Mouse (Mus musculus) embryonic facial prominence, embryonic 13.5 days (tissue): ENCODE data around the gene Yars. TPM values are rescaled to one million over a fixed set of nuclear protein-coding genes. Genes with fewer than 3 reads are reported as not detected.
A peak's percentile ranks its signal among the peaks of the same experiment; 100 is the strongest.

Source experiments
- ATAC-seq: fragments of 200-750 bp; cut with Nextera tagmentation; 2 replicates; pipeline ENCODE4 v1.8.0; 2017; ENCODE audit warnings: low read depth; ENCODE audit not compliant: insufficient number of reproducible peaks, insufficient read depth, low FRiP score, low TSS enrichment
- H3K27ac ChIP-seq: fragments of 300-500 bp; sonication (generic); 2 replicates; pipeline ENCODE4 v1.5.1; 2015; ENCODE audit warnings: moderate library complexity, mild to moderate bottlenecking, inconsistent platforms
- H3K27me3 ChIP-seq: fragments of 300-500 bp; sonication (generic); 2 replicates; pipeline ENCODE4 v1.6.1; 2015; ENCODE audit warnings: mild to moderate bottlenecking, inconsistent platforms
- H3K36me3 ChIP-seq: fragments of 300-500 bp; sonication (generic); 2 replicates; pipeline ENCODE4 v1.6.1; 2015; ENCODE audit warnings: mild to moderate bottlenecking, inconsistent platforms
- H3K4me1 ChIP-seq: fragments of 300-500 bp; sonication (generic); 2 replicates; pipeline ENCODE4 v1.6.1; 2015; ENCODE audit warnings: inconsistent platforms
- H3K4me2 ChIP-seq: fragments of 300-500 bp; sonication (generic); 2 replicates; pipeline ENCODE4 v1.6.1; 2015; ENCODE audit warnings: moderate library complexity, mild to moderate bottlenecking, inconsistent platforms
- H3K4me3 ChIP-seq: fragments of 300-500 bp; sonication (generic); 2 replicates; pipeline ENCODE4 v1.5.1; 2015; ENCODE audit warnings: mild to moderate bottlenecking, inconsistent platforms
- H3K9ac ChIP-seq: fragments of 300-500 bp; sonication (generic); 2 replicates; pipeline ENCODE4 v1.6.1; 2015; ENCODE audit warnings: mild to moderate bottlenecking, inconsistent platforms
- H3K9me3 ChIP-seq: fragments of 300-500 bp; sonication (generic); 2 replicates; pipeline ENCODE4 v1.6.1; 2016; ENCODE audit warnings: inconsistent platforms
- WGBS: fragments of 180-500 bp; shearing (Covaris S2); methylation state at CpG from one replicate; pipeline ENCODE4 v1.1.7; 2015; ENCODE audit warnings: mixed read lengths; 5-methylcytosine and 5-hydroxymethylcytosine counted together
- polyA plus RNA-seq: library from polyadenylated mRNA; unstranded; fragments of >200 nt; fragmentation: Nextera tagmentation; extraction: Ambion mirVana; gene quantifications from 2 replicates; pipeline ENCODE4 v1.2.1, GENCODE M21; 2015

Gene Yars
- polyA plus RNA-seq, 1 experiment from 2014 or later: 80.0 TPM

DNA sequence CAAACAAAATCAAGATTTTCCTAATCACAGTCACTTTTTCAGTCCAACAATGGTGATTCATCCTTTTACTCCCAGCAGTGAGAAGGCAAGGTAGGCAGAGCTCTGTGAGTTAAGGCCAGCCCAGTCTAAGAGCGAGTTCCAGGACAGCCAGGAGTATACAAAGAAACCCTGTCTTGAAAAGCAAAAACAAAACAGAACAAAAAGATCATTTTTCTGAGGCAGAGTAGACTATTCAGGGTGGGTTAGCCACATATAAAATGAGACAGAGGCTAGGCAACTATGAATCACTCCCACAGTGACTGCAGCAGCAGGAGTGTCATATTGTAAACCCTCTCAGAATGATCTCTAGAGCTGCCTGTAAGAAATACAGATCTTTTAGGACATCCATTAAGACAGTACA, 40.2 kb upstream of the Yars start:
- peaks cover 60% of the 10 kb centered on the region for H3K36me3 ChIP-seq
- no peaks in the 10 kb centered on the region for H3K27me3 ChIP-seq
- no peak overlapping the region for H3K4me3 ChIP-seq
- no peak overlapping the region for H3K27ac ChIP-seq
- WGBS: 83% methylated on average over 1 of the region's 1 CpGs
- H3K9ac ChIP-seq: no peak overlapping the region
- no peak for ATAC-seq
- peaks cover 13% of the 10 kb centered on the region for H3K4me1 ChIP-seq
- H3K4me2 ChIP-seq: no peak overlapping the region
- no peaks in the 10 kb centered on the region for H3K9me3 ChIP-seq

DNA sequence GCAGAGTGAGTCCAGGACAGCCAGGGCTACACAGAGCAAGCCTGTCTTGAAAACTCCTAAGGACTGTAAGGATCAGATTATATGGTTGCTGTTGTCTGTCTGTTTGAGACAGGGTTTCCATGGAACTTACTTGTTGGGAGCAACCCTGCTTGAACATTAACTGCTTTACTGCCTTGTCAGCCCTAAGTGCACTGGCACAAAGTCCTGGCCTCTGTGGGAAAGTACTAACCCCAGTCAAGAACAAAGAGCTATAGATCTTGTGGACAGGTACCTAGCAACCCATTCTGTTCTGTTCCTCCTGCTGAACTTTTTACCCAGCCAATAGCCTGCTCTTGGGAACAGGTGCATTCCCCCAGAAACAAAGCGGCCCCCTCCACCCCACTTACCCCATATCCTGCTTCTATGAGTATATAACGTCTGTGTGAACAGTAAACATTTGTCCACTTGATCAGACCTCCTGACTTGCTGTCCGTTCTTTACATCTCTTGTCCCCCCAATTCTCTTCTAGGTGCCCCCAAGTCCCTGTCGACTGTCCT, 38.2 kb upstream of the Yars start:
- H3K4me2 ChIP-seq: no peak overlapping the region

DNA sequence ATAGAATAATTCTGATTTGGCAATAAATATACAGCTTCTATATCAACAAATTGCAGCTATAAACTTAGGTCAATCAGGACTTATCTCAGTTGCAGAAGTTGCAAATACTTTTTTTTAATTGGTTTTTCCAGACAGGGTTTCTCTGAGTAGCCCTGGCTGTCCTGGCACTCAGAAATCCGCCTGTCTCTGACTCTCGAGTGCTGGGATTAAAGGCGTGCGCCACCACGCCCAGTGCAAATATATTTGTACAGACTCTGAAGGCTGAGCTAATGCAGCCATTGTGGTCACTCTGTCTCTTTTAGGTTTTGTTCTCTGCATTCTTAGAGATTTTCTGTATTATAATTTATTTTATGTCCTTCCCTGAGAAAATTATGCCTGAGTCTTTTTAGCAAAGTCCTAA, 32.0 kb upstream of the Yars start:
- Histone ChIP-seq H3K27me3 (no peaks in the 10 kb centered on the region), H3K36me3 (peaks cover 65% of the 10 kb centered on the region), H3K4me1 (no peaks in the 10 kb centered on the region), H3K4me2 (no peak overlapping the region), H3K9ac (no peak overlapping the region), H3K27ac (no peak overlapping the region), H3K9me3 (no peaks in the 10 kb centered on the region), H3K4me3 (no peak overlapping the region)
- no peak for ATAC-seq
- WGBS: 84% methylated on average over 5 of the region's 5 CpGs

More for the DNA sequence above, 38.2 kb upstream of the Yars start:
- no peak for ATAC-seq
- H3K9ac ChIP-seq: no peak overlapping the region
- no peak overlapping the region for H3K27ac ChIP-seq
- no peak overlapping the region for H3K4me3 ChIP-seq
- peaks cover 79% of the 10 kb centered on the region for H3K36me3 ChIP-seq
- no peaks in the 10 kb centered on the region for H3K9me3 ChIP-seq
- no peaks in the 10 kb centered on the region for H3K4me1 ChIP-seq
- H3K27me3 ChIP-seq: no peaks in the 10 kb centered on the region
- 94% methylated on average over 4 of the region's 4 CpGs for WGBS

DNA sequence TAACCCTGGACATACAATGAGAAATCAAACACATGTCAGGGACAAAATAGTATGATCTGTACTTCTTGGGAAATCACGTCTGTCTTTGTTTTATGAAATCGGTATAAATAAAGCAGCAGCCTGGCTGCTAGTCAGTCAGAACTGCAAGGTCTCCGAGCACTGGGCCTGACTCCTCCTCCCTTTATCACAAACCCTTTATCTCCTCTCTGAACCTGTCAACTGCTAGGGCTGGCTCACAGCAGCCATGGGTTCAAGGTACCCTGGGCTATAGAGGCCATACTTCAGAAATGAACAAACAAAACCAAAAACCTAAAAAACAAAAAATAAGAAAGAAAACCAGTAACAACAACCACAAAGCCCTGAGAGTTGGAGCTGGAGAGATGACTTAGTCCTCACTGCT, 31.0 kb upstream of the Yars start:
- WGBS: 79% methylated on average over 3 of the region's 3 CpGs
- Histone ChIP-seq H3K4me1 (no peaks in the 10 kb centered on the region), H3K36me3 (peaks cover 64% of the 10 kb centered on the region), H3K4me2 (no peak overlapping the region), H3K4me3 (no peak overlapping the region), H3K27ac (no peak overlapping the region), H3K9ac (no peak overlapping the region), H3K9me3 (no peaks in the 10 kb centered on the region), H3K27me3 (no peaks in the 10 kb centered on the region)
- no peak for ATAC-seq

DNA sequence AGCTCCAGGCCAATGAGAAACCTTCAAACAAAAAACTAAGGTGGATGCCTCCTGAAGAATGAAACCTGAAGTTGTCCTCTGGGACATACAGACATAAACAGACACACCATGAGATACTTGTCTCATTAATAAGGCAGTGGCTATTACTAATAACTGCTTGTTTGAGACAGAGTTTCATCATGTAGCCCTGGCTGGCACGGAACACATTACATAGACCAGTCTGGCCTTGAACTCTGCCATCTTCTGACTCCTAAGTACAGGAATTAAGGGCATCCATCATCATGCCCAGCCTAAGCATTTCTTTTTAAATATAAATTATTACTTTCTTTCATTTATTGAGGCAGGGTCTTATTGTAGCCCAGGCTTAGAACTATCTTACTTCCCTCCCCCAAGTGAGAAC, 28.5 kb upstream of the Yars start:
- Histone ChIP-seq H3K9ac (no peak overlapping the region), H3K9me3 (no peaks in the 10 kb centered on the region), H3K4me2 (no peak overlapping the region), H3K27ac (no peak overlapping the region), H3K27me3 (no peaks in the 10 kb centered on the region), H3K4me1 (no peaks in the 10 kb centered on the region), H3K4me3 (no peak overlapping the region), H3K36me3 (peaks cover 63% of the 10 kb centered on the region)
- WGBS: 94% methylated on average over 1 of the region's 1 CpGs
- no peak for ATAC-seq

DNA sequence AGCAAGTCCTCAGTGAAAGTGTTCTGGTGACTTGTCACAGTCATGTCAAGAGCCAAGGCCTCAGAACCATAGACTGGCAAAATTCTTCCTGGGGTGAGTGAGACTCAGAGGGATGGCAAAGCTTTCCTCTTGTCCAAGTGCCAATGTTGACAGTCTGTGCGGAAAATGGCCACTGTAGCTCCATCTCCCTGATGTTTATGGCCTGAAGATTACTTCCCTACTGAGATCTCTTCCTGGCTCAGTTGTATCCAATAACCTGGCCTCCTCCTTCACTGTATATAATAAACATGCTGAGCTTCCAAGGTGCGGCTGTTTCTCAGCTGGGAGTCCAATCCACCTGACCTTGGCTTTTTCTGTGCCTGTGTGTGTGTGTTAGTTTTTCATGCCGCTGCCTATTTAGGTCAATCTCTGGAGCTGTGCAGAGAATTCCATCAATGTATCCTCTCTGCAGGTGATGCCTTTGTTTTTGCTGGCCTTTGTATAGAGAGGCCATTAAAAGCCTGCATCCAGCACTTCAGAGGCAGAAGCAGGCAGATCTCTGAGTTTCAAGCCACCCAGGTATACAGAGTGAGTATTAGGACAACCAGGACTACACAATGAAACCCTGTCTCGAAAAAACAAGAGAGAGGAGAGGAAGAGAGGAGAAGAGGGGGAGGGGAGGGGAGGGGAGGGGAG, 27.8 kb upstream of the Yars start:
- 90% methylated on average over 4 of the region's 4 CpGs for WGBS
- Histone ChIP-seq H3K4me3 (no peak overlapping the region), H3K9ac (no peak overlapping the region), H3K4me1 (no peaks in the 10 kb centered on the region), H3K27ac (no peak overlapping the region), H3K27me3 (no peaks in the 10 kb centered on the region), H3K9me3 (no peaks in the 10 kb centered on the region), H3K4me2 (no peak overlapping the region), H3K36me3 (peaks cover 63% of the 10 kb centered on the region)
- no peak for ATAC-seq

DNA sequence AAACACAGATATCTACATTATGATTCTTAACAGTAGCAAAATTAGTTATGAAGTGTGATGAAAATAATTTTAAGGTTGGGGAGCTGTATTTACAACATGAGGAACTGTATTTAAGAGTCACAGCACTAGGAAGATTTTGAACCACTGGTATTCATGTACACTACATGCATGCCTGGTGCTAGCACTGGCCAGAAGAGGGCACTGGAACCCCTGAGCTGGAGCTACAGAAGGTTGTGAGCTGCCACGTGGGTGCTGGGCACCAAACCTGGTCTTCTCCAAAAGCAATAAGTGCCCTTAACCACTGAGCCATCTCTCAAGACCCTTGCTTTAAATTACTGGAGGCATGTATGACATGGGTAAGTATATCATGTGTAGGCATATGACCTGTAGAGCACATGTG, 17.0 kb upstream of the Yars start:
- H3K4me1 ChIP-seq: no peaks in the 10 kb centered on the region
- H3K27ac ChIP-seq: no peak overlapping the region
- H3K4me3 ChIP-seq: no peak overlapping the region
- no peaks in the 10 kb centered on the region for H3K9me3 ChIP-seq
- WGBS: 71% methylated on average over 1 of the region's 1 CpGs
- H3K9ac ChIP-seq: no peak overlapping the region
- H3K36me3 ChIP-seq: peaks cover 68% of the 10 kb centered on the region
- no peak for ATAC-seq
- H3K27me3 ChIP-seq: no peaks in the 10 kb centered on the region
- H3K4me2 ChIP-seq: no peak overlapping the region

DNA sequence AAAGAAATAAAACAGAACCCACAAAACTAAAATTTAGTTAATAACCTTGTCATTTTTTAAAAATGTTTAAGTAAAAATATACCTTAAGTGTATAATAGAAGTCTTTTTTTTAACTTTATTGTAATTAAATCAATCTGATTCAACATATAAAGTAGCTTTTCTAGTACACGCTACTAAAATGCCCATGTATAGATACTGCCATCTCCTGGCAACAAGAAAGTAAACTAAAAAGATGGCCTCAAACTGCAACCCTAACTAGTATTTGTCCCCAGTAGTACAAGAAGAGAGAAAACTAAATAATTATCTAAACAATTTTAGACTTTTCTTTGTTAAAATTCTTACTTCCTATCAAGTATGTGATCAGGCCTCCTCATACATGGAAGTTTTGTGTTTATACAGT, 10.0 kb upstream of the Yars start:
- WGBS: 51% methylated on average over 1 of the region's 1 CpGs

DNA sequence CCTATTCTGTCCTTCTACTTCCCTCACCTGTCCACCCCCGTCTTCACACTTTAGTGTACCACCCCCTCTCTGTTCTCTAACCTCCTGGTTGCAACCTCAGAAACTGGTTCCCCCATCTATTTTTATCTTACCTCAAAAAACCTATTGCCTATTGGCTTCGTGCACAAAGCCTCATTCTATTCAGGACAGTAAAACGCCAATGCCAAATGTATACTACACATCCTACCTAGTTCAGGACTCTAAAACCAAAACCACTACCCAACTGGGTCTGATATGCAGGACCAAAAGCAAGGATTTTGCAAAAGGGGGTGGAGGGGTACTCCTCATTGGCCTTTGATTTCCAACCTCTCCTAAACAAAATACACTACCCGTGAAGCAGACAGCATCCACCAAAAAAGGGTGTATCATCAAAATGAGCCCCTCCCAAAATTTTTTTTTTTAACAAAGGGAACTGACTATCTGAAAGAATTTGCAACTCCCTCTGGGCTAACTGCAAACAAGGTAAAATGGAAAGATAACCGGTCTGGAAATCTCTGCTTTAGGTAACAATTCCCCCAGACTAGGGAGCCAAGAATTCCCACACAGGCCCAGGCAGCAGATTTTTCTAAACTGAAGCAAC, 1.4 kb upstream of the Yars start:
- Histone ChIP-seq H3K27me3 (no peaks in the 10 kb centered on the region), H3K9ac (peak overlapping the region; percentile 86), H3K9me3 (no peaks in the 10 kb centered on the region), H3K36me3 (peaks cover 4% of the 10 kb centered on the region; the same call in 1 of the 2 replicates), H3K4me2 (peak overlapping the region; percentile 66), H3K4me1 (peaks cover 27% of the 10 kb centered on the region), H3K27ac (peak overlapping the region; percentile 94), H3K4me3 (peak overlapping the region; percentile 65)
- no peak for ATAC-seq
- WGBS: 37% methylated on average over 5 of the region's 5 CpGs

More for the DNA sequence above, 10.0 kb upstream of the Yars start:
- no peak overlapping the region for H3K27ac ChIP-seq
- no peaks in the 10 kb centered on the region for H3K4me1 ChIP-seq
- H3K36me3 ChIP-seq: peaks cover 67% of the 10 kb centered on the region
- H3K9ac ChIP-seq: no peak overlapping the region
- ATAC-seq: no peak
- H3K27me3 ChIP-seq: no peaks in the 10 kb centered on the region
- H3K4me2 ChIP-seq: no peak overlapping the region
- no peak overlapping the region for H3K4me3 ChIP-seq
- no peaks in the 10 kb centered on the region for H3K9me3 ChIP-seq

DNA sequence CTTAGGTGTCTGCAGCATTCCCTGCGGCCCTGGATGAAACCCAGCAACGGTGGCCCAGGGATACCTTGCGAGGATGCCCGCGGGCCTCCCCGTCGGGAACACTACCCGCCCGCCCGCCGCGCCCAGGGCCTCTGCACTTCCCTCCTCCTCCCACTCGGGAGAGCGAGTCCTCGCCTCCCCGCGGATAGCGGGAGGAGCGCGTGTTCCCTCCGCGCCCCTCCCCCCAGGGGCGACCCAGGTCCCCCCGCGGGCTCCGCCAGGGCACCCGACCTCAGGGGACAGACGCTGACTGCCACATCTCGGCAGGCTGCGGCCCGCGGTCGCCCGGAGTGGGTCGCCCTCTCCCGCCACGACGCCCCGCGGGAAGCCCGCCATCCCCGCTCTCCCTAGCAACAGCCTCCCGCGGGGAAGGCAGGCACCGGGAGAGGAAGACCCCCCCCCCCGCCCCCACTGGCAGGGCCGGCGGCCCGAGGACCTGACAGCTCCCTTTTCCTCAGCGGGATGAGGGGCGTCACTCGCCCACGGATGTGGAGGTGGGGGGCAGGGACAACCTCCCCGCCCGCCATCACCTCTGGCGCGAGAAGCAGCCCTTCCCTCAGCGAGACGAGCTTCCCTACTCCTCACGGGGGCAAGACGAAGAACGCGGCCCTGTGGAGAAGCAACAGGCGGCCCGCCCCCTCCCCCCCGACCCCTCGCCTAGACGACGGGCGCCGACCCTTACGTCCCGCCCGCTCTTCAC, 588 bp upstream of the Yars start:
- Histone ChIP-seq H3K27me3 (no peaks in the 10 kb centered on the region), H3K36me3 (peaks cover 2% of the 10 kb centered on the region; the same call in 1 of the 2 replicates), H3K4me2 (peak overlapping the region; percentile 66), H3K4me1 (peaks cover 27% of the 10 kb centered on the region), H3K9ac (peak overlapping the region; percentile 86), H3K4me3 (peak overlapping the region; percentile 65), H3K27ac (peak overlapping the region; percentile 94), H3K9me3 (no peaks in the 10 kb centered on the region)
- ATAC-seq: peak; percentile 32; the same call in 1 of the 2 replicates
- WGBS: under 1% methylated on average over 58 of the region's 74 CpGs

DNA sequence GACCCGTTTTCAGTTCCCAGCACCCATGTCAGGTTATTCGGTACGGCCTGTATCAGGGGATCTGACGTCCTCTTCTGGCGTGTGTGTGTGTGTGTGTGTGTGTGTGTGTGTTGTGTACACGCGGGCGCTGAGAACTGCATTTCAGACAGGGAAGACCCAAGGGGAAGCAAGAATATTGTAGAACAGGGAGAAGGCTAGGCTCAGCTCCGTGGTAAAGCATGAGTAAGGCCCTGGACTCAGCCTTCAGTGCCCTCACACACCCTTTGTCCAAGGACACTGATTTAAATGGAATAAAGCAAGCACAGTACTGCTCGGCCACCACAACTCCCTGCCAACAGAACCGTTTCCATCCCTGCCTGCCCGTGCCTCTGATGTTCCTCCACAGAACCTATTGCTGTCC, 978 bp downstream of the Yars start:
- Histone ChIP-seq H3K4me3 (peak overlapping the region; percentile 65), H3K36me3 (peaks cover 16% of the 10 kb centered on the region), H3K9ac (peak overlapping the region; percentile 79), H3K27me3 (no peaks in the 10 kb centered on the region), H3K27ac (peak overlapping the region; percentile 87; the same call in 1 of the 2 replicates), H3K4me1 (peaks cover 27% of the 10 kb centered on the region), H3K4me2 (peak overlapping the region; percentile 86), H3K9me3 (no peaks in the 10 kb centered on the region)
- WGBS: 4% methylated on average over 12 of the region's 12 CpGs
- ATAC-seq: no peak
